Mouse (Mus musculus) layer of hippocampus, postnatal 10 days (tissue): ENCODE results near the gene Vapb. TPM values are rescaled to one million over a fixed set of nuclear protein-coding genes. Genes with fewer than 3 reads are reported as not detected.

ENCODE experiments used
- DNase-seq, 2 experiments: peaks; one replicate each; pipeline ENCODE4 v3.0.0; 2021; ENCODE audit warnings: low spot score in 2 of 2
- total RNA-seq, 2 experiments: library from RNA; stranded (reverse); gene quantifications; 2 replicates each; pipeline ENCODE4 v1.2.3; 2021

Gene Vapb
- total RNA-seq, 2 experiments from 2014 or later: 96.4 to 101 TPM

- no peak for DNase-seq
Observed at GRCm38 (mm10) chr2:173789945-173790804, 52.9 kb downstream of the Vapb start.

- DNase-seq: no peak
Observed at GRCm38 (mm10) chr2:173791904-173792757, 54.8 kb downstream of the Vapb start.

- DNase-seq: no peak
Observed at GRCm38 (mm10) chr2:173794018-173794417, 56.7 kb downstream of the Vapb start.

GRCm38 (mm10) chr2:173794531-173795510 lies 57.5 kb downstream of the Vapb start:
- no peak for DNase-seq

- DNase-seq: no peak
Observed at GRCm38 (mm10) chr2:173795801-173796673, 58.7 kb downstream of the Vapb start.

- DNase-seq: no peak
Observed at GRCm38 (mm10) chr2:173796674-173796963, 59.3 kb downstream of the Vapb start.

GRCm38 (mm10) chr2:173799513-173799912 lies 62.2 kb downstream of the Vapb start:
- DNase-seq: no peak

GRCm38 (mm10) chr2:173800566-173800965 lies 63.3 kb downstream of the Vapb start:
- DNase-seq: no peak

- no peak for DNase-seq
Observed at GRCm38 (mm10) chr2:173801405-173801876, 64.1 kb downstream of the Vapb start.

- no peak for DNase-seq
Observed at GRCm38 (mm10) chr2:173802176-173802575, 64.9 kb downstream of the Vapb start.

- DNase-seq: no peak
Observed at GRCm38 (mm10) chr2:173802956-173803355, 65.6 kb downstream of the Vapb start.

GRCm38 (mm10) chr2:173803827-173804226 lies 66.5 kb downstream of the Vapb start:
- DNase-seq: no peak

GRCm38 (mm10) chr2:173806621-173807020 lies 69.3 kb downstream of the Vapb start:
- DNase-seq: no peak

GRCm38 (mm10) chr2:173808942-173809341 lies 71.6 kb downstream of the Vapb start:
- no peak for DNase-seq

- DNase-seq: no peak
Observed at GRCm38 (mm10) chr2:173810036-173810850, 72.9 kb downstream of the Vapb start.

- no peak for DNase-seq
Observed at GRCm38 (mm10) chr2:173810851-173811130, 73.5 kb downstream of the Vapb start.

- DNase-seq: no peak
Observed at GRCm38 (mm10) chr2:173811850-173812249, 74.5 kb downstream of the Vapb start.

GRCm38 (mm10) chr2:173813071-173813470 lies 75.8 kb downstream of the Vapb start:
- DNase-seq: no peak

GRCm38 (mm10) chr2:173826287-173826686 lies 89.0 kb downstream of the Vapb start:
- no peak for DNase-seq
